Mouse (Mus musculus): ENCODE results near the gene Dgat2. TPM values are rescaled to one million over a fixed set of nuclear protein-coding genes. Genes with fewer than 3 reads are reported as not detected.

The Dgat2 gene
- polyA plus RNA-seq, 1 experiment from 2014 or later: 43.4 TPM

DNA sequence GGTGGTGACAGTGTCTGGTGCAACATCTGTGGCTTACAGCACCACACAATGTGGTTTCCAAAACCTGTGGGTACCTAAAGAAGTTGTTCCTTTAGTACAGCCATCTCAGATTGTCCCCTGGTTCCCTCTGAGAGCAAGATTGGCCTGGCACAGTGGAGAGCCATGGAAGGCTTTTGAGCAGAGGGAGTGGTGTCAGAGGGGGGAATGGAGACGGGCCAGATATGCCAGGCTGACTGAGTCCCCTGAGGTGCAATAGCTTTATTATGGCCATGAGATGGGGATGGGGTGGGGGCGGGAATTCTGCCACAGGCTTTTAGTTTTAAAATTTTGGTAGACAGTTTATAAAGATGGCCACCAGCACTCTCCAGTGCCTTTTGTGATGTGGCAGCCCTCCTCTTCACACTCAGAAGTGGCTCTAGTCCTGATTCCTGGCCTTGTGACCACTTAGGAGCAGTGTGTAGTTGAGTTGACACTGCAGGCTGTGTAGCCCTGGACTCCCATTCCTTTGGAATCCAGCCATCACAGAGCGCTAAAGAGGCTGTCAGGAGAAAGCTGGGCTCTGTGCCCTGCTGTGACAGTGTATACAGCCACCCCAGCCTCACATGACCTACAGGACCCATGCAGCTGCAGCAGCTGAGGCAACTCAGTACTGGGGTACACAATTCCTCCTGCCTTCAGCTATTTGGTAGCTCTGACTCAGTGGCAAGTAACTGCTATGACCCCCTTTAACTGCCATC is 35.0 kb upstream of the Dgat2 start:
- 78% methylated on average over 3 of the region's 3 CpGs for WGBS
- Histone ChIP-seq H3K36me3 (ENCODE audit: insufficient read depth, low read length) (no peaks in the 10 kb centered on the region), H3K4me3 (ENCODE audit: low read length) (no peak overlapping the region), H3K9me3 (ENCODE audit: low read length) (no peaks in the 10 kb centered on the region), H3K4me1 (ENCODE audit: insufficient read depth, low read length) (no peaks in the 10 kb centered on the region), H3K4me2 (replicated peaks; ENCODE audit: low read depth, low read length) (no peak overlapping the region), H3K27ac (ENCODE audit: low read length) (no peak overlapping the region), H3K9ac (replicated peaks; ENCODE audit: low read length) (no peak overlapping the region), H3K27me3 (ENCODE audit: insufficient read depth, low read length) (no peaks in the 10 kb centered on the region)
- no peak for ATAC-seq (ENCODE audit: low FRiP score, low TSS enrichment)

DNA sequence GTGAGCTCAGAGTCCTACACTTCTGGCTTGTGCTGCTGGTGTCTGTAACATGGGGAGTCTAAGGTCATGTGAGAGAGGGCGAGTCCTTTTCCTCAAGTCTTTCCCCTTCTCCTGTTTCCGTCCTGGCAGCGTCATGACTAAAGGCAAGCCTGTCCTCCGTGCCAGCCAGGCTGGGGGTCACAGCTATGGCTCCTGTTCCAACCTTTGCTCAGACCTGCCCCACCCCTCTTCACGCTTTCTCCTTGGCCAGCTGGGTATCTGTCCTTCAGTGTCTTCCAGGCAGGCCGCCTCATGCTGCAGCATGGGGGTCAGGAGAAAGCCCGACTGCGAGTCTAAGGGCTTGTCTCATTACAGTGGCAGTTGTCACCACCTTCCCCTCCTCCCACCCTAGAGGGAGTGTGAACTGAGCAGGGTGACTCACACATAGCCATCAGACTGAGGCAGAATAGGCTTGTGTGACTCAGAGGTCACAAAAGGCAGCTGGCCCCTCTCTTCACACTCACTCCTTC is 32.9 kb upstream of the Dgat2 start:
- H3K36me3 ChIP-seq (ENCODE audit: insufficient read depth, low read length): no peaks in the 10 kb centered on the region
- 0 out of 2 replicates have a peak overlapping the region, but pooled peaks have one; percentile 5 for H3K9ac ChIP-seq (replicated peaks; ENCODE audit: low read length)
- H3K27ac ChIP-seq (ENCODE audit: low read length): no peak overlapping the region
- H3K9me3 ChIP-seq (ENCODE audit: low read length): no peaks in the 10 kb centered on the region
- H3K4me3 ChIP-seq (ENCODE audit: low read length): no peak overlapping the region
- no peaks in the 10 kb centered on the region for H3K4me1 ChIP-seq (ENCODE audit: insufficient read depth, low read length)
- peak; percentile 53; the same call in 1 of the 2 replicates for ATAC-seq (ENCODE audit: low FRiP score, low TSS enrichment)
- H3K27me3 ChIP-seq (ENCODE audit: insufficient read depth, low read length): no peaks in the 10 kb centered on the region
- 26% methylated on average over 8 of the region's 8 CpGs for WGBS
- H3K4me2 ChIP-seq (replicated peaks; ENCODE audit: low read depth, low read length): no peak overlapping the region

- H3K9ac ChIP-seq (replicated peaks; ENCODE audit: low read length): no peak overlapping the region
- no peaks in the 10 kb centered on the region for H3K9me3 ChIP-seq (ENCODE audit: low read length)
- no peaks in the 10 kb centered on the region for H3K4me1 ChIP-seq (ENCODE audit: insufficient read depth, low read length)
- WGBS: 76% methylated on average over 10 of the region's 10 CpGs
- no peak overlapping the region for H3K4me2 ChIP-seq (replicated peaks; ENCODE audit: low read depth, low read length)
- 0 out of 2 replicates have a peak, but pooled peaks have one; percentile 41 for ATAC-seq (ENCODE audit: low FRiP score, low TSS enrichment)
- no peaks in the 10 kb centered on the region for H3K36me3 ChIP-seq (ENCODE audit: insufficient read depth, low read length)
- H3K27ac ChIP-seq (ENCODE audit: low read length): no peak overlapping the region
- H3K27me3 ChIP-seq (ENCODE audit: insufficient read depth, low read length): no peaks in the 10 kb centered on the region
- H3K4me3 ChIP-seq (ENCODE audit: low read length): no peak overlapping the region
These were observed 32.2 kb upstream of the Dgat2 start for GRCm38 (mm10) chr7:99214621-99215185.

- Histone ChIP-seq H3K9me3 (ENCODE audit: low read length) (no peaks in the 10 kb centered on the region), H3K27me3 (ENCODE audit: insufficient read depth, low read length) (no peaks in the 10 kb centered on the region), H3K4me3 (ENCODE audit: low read length) (no peak overlapping the region), H3K27ac (ENCODE audit: low read length) (no peak overlapping the region), H3K36me3 (ENCODE audit: insufficient read depth, low read length) (no peaks in the 10 kb centered on the region), H3K9ac (replicated peaks; ENCODE audit: low read length) (no peak overlapping the region), H3K4me2 (replicated peaks; ENCODE audit: low read depth, low read length) (no peak overlapping the region), H3K4me1 (ENCODE audit: insufficient read depth, low read length) (no peaks in the 10 kb centered on the region)
- no peak for ATAC-seq (ENCODE audit: low FRiP score, low TSS enrichment)
- 80% methylated on average over 2 of the region's 2 CpGs for WGBS
These were observed 31.2 kb upstream of the Dgat2 start for GRCm38 (mm10) chr7:99213686-99214085.

DNA sequence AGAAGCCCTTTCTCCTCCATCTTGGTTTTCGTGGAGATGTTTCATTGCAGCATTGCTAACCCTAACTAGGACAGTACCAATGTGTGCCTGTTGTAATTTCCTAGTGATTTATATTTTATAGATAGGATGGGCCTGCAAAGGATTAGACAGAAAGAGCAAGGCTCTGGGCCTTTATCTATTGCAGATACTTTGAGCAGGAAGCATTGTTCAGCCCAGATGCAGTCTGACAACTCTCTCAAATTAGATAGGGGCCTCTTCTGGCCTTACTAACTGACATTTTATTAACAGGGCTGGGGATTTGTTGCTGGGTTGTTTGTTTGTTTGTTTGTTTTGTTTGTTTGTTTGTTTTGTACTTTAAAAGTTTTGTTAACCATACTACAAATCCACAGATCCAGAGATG is 30.5 kb upstream of the Dgat2 start:
- H3K9ac ChIP-seq (replicated peaks; ENCODE audit: low read length): no peak overlapping the region
- no peaks in the 10 kb centered on the region for H3K4me1 ChIP-seq (ENCODE audit: insufficient read depth, low read length)
- H3K4me3 ChIP-seq (ENCODE audit: low read length): no peak overlapping the region
- no peaks in the 10 kb centered on the region for H3K9me3 ChIP-seq (ENCODE audit: low read length)
- H3K27ac ChIP-seq (ENCODE audit: low read length): no peak overlapping the region
- H3K4me2 ChIP-seq (replicated peaks; ENCODE audit: low read depth, low read length): no peak overlapping the region
- H3K27me3 ChIP-seq (ENCODE audit: insufficient read depth, low read length): no peaks in the 10 kb centered on the region
- ATAC-seq (ENCODE audit: low FRiP score, low TSS enrichment): no peak
- WGBS: 88% methylated on average over 1 of the region's 1 CpGs
- no peaks in the 10 kb centered on the region for H3K36me3 ChIP-seq (ENCODE audit: insufficient read depth, low read length)

DNA sequence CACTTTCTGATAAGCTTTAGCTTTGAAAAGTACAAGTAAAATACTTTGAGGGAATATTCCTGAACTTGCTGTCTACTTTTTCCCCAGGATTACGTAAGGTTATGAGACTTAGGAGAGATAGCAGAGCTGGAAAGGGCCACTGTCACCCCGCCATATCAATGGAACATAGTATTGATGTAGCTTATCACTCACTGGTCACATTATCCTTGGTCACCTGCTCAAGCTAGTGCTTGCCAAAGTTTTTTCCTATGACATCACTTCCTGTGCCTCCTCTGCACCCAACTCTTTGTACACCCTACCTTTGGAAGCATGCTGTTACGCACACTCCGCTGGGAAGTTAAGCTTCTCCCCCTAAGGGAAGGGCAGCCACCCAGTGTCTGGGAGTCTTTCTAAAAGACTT is 26.2 kb upstream of the Dgat2 start:
- H3K4me3 ChIP-seq (ENCODE audit: low read length): no peak overlapping the region
- WGBS: 90% methylated on average over 4 of the region's 4 CpGs
- H3K36me3 ChIP-seq (ENCODE audit: insufficient read depth, low read length): no peaks in the 10 kb centered on the region
- no peak overlapping the region for H3K9ac ChIP-seq (replicated peaks; ENCODE audit: low read length)
- ATAC-seq (ENCODE audit: low FRiP score, low TSS enrichment): no peak
- no peak overlapping the region for H3K27ac ChIP-seq (ENCODE audit: low read length)
- H3K4me1 ChIP-seq (ENCODE audit: insufficient read depth, low read length): no peaks in the 10 kb centered on the region
- H3K27me3 ChIP-seq (ENCODE audit: insufficient read depth, low read length): no peaks in the 10 kb centered on the region
- H3K4me2 ChIP-seq (replicated peaks; ENCODE audit: low read depth, low read length): no peak overlapping the region
- H3K9me3 ChIP-seq (ENCODE audit: low read length): no peaks in the 10 kb centered on the region

- no peaks in the 10 kb centered on the region for H3K36me3 ChIP-seq (ENCODE audit: insufficient read depth, low read length)
- 66% methylated on average over 7 of the region's 7 CpGs for WGBS
- H3K4me3 ChIP-seq (ENCODE audit: low read length): no peak overlapping the region
- no peak overlapping the region for H3K27ac ChIP-seq (ENCODE audit: low read length)
- no peaks in the 10 kb centered on the region for H3K27me3 ChIP-seq (ENCODE audit: insufficient read depth, low read length)
- H3K9ac ChIP-seq (replicated peaks; ENCODE audit: low read length): no peak overlapping the region
- no peaks in the 10 kb centered on the region for H3K4me1 ChIP-seq (ENCODE audit: insufficient read depth, low read length)
- ATAC-seq (ENCODE audit: low FRiP score, low TSS enrichment): no peak
- no peaks in the 10 kb centered on the region for H3K9me3 ChIP-seq (ENCODE audit: low read length)
- no peak overlapping the region for H3K4me2 ChIP-seq (replicated peaks; ENCODE audit: low read depth, low read length)
These were observed 23.8 kb upstream of the Dgat2 start for GRCm38 (mm10) chr7:99206364-99206763.

GRCm38 (mm10) chr7:99202163-99202562 is 19.6 kb upstream of the Dgat2 start:
- WGBS: 78% methylated on average over 7 of the region's 7 CpGs
- Histone ChIP-seq H3K4me1 (ENCODE audit: insufficient read depth, low read length) (no peaks in the 10 kb centered on the region), H3K4me2 (replicated peaks; ENCODE audit: low read depth, low read length) (no peak overlapping the region), H3K27me3 (ENCODE audit: insufficient read depth, low read length) (no peaks in the 10 kb centered on the region), H3K9me3 (ENCODE audit: low read length) (no peaks in the 10 kb centered on the region), H3K36me3 (ENCODE audit: insufficient read depth, low read length) (no peaks in the 10 kb centered on the region), H3K9ac (replicated peaks; ENCODE audit: low read length) (no peak overlapping the region), H3K4me3 (ENCODE audit: low read length) (no peak overlapping the region), H3K27ac (ENCODE audit: low read length) (no peak overlapping the region)
- no peak for ATAC-seq (ENCODE audit: low FRiP score, low TSS enrichment)

DNA sequence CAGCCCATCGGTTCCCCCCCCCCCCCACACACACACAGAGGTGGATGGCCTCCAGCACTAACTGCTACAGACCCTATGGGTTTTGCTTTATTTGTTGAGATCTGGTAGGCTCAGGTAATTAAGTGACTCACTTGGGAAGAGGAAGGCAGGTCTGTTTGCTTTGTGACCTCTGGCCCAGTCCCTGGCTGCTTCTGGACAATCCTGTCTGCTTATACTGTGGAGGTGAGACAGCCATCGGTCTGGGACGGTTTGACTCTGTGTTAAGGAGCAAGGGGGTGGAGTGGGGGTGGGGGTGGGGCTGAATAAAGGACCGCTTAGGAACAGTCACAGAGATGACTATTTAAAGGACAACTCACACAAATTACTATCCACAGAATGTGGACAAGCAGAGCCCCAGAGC is 17.8 kb upstream of the Dgat2 start:
- no peaks in the 10 kb centered on the region for H3K4me1 ChIP-seq (ENCODE audit: insufficient read depth, low read length)
- WGBS: 21% methylated on average over 4 of the region's 4 CpGs
- H3K9ac ChIP-seq (replicated peaks; ENCODE audit: low read length): no peak overlapping the region
- no peaks in the 10 kb centered on the region for H3K27me3 ChIP-seq (ENCODE audit: insufficient read depth, low read length)
- H3K9me3 ChIP-seq (ENCODE audit: low read length): no peaks in the 10 kb centered on the region
- ATAC-seq (ENCODE audit: low FRiP score, low TSS enrichment): 0 out of 2 replicates have a peak, but pooled peaks have one; percentile 42
- no peak overlapping the region for H3K4me3 ChIP-seq (ENCODE audit: low read length)
- no peaks in the 10 kb centered on the region for H3K36me3 ChIP-seq (ENCODE audit: insufficient read depth, low read length)
- H3K27ac ChIP-seq (ENCODE audit: low read length): no peak overlapping the region
- no peak overlapping the region for H3K4me2 ChIP-seq (replicated peaks; ENCODE audit: low read depth, low read length)

Data from kidney, embryonic 16.5 days (tissue).